Mouse (Mus musculus): Measurements from ENCODE around the gene Gimap4.
"Not testable (repeated sequence)": the region's sequence is repeated elsewhere in the genome, so short reads cannot be mapped to it uniquely, and the experiment has no call there.

The Gimap4 gene

GRCm38 (mm10) chr6:48675931-48676859 lies 8.2 kb upstream of the Gimap4 start, which contains the start of gene Gimap9:
Gimap9 (plus strand) TSS chr6:48676129.
- DNase-seq (ENCODE audit: low read depth, low spot score) = peak; percentile 89

- DNase-seq (ENCODE audit: low read depth, low spot score) = peak; percentile 33
Observed at GRCm38 (mm10) chr6:48676860-48677415, 7.4 kb upstream of the Gimap4 start.

- DNase-seq (ENCODE audit: low read depth, low spot score) = peak; percentile 57
Observed at GRCm38 (mm10) chr6:48677492-48678345, 6.6 kb upstream of the Gimap4 start.

GRCm38 (mm10) chr6:48678391-48678790 lies 6.0 kb upstream of the Gimap4 start:
- DNase-seq (ENCODE audit: low read depth, low spot score) = no peak

- DNase-seq (ENCODE audit: low read depth, low spot score) = peak; percentile 66
Observed at GRCm38 (mm10) chr6:48679701-48680100, 4.6 kb upstream of the Gimap4 start.

- DNase-seq (ENCODE audit: low read depth, low spot score) = peak; percentile 85
Observed at GRCm38 (mm10) chr6:48680421-48680820, 3.9 kb upstream of the Gimap4 start.

- peak; percentile 78 for DNase-seq (ENCODE audit: low read depth, low spot score)
Observed at GRCm38 (mm10) chr6:48681472-48682090, 2.8 kb upstream of the Gimap4 start.

GRCm38 (mm10) chr6:48682271-48682670 lies 2.1 kb upstream of the Gimap4 start:
- peak; percentile 35 for DNase-seq (ENCODE audit: low read depth, low spot score)

- DNase-seq (ENCODE audit: low read depth, low spot score) = not testable (repeated sequence)
Observed at GRCm38 (mm10) chr6:48683263-48683821, 1.0 kb upstream of the Gimap4 start.

- no peak for DNase-seq (ENCODE audit: low read depth, low spot score)
Observed at GRCm38 (mm10) chr6:48684806-48685205, 457 bp downstream of the Gimap4 start.

- peak; percentile 54 for DNase-seq (ENCODE audit: low read depth, low spot score)
Observed at GRCm38 (mm10) chr6:48685251-48685650, 902 bp downstream of the Gimap4 start.

GRCm38 (mm10) chr6:48685694-48686665 lies 1.6 kb downstream of the Gimap4 start:
- peak; percentile 52 for DNase-seq (ENCODE audit: low read depth, low spot score)

- DNase-seq (ENCODE audit: low read depth, low spot score) = peak; percentile 51
Observed at GRCm38 (mm10) chr6:48687077-48687476, 2.7 kb downstream of the Gimap4 start.

GRCm38 (mm10) chr6:48689320-48689719 lies 5.0 kb downstream of the Gimap4 start:
- peak; percentile 52 for DNase-seq (ENCODE audit: low read depth, low spot score)

GRCm38 (mm10) chr6:48692962-48693361 lies 8.6 kb downstream of the Gimap4 start:
- peak; percentile 39 for DNase-seq (ENCODE audit: low read depth, low spot score)

GRCm38 (mm10) chr6:48696830-48697554 lies 12.6 kb downstream of the Gimap4 start:
- DNase-seq (ENCODE audit: low read depth, low spot score) = peak; percentile 52

- no peak for DNase-seq (ENCODE audit: low read depth, low spot score)
Observed at GRCm38 (mm10) chr6:48697555-48697930, 13.2 kb downstream of the Gimap4 start.

- no peak for DNase-seq (ENCODE audit: low read depth, low spot score)
Observed at GRCm38 (mm10) chr6:48698066-48698856, 13.9 kb downstream of the Gimap4 start.

All from CD4-positive, CD25-positive, alpha-beta regulatory T cell, adult 2 months (primary cell).